Comparison of ENCODE assay signal across 8 mouse cellular contexts in genomic region chr10:80070837-80071515, GRCm38 (mm10). TPM values are rescaled to one million over a fixed set of nuclear protein-coding genes. Genes with fewer than 3 reads are reported as not detected.
DNase-seq lines count a peak whose midpoint lies in the region; ATAC-seq lines count a peak whose summit lies in the region.

No protein-coding gene starts in this region.

- H3K27me3 ChIP-seq in limb, embryonic 13.5 days: no peaks in the 10 kb centered on the region
- H3K27me3 ChIP-seq in midbrain, embryonic 12.5 days: no peaks in the 10 kb centered on the region

- peak overlapping the region; percentile 79 for H3K27ac ChIP-seq in limb, embryonic 13.5 days
- H3K27ac ChIP-seq in midbrain, embryonic 12.5 days (replicated peaks): 0 out of 2 replicates have a peak overlapping the region, but pooled peaks have one; percentile 25

- 51% methylated on average over 9 of the region's 9 CpGs for WGBS in limb, embryonic 13.5 days
- 76% methylated on average over 9 of the region's 9 CpGs for WGBS in midbrain, embryonic 12.5 days

- no peak overlapping the region for H3K4me2 ChIP-seq in limb, embryonic 13.5 days (replicated peaks)
- H3K4me2 ChIP-seq in midbrain, embryonic 12.5 days (replicated peaks): no peak overlapping the region

- peaks cover 16% of the 10 kb centered on the region for H3K36me3 ChIP-seq in limb, embryonic 13.5 days
- H3K36me3 ChIP-seq in midbrain, embryonic 12.5 days: no peaks in the 10 kb centered on the region

- peak overlapping the region; percentile 36 for H3K9ac ChIP-seq in limb, embryonic 13.5 days
- H3K9ac ChIP-seq in midbrain, embryonic 12.5 days (replicated peaks): no peak overlapping the region; the same call in 1 of the 2 replicates

- H3K9me3 ChIP-seq in limb, embryonic 13.5 days: no peaks in the 10 kb centered on the region
- H3K9me3 ChIP-seq in midbrain, embryonic 12.5 days: no peaks in the 10 kb centered on the region

- peak; percentile 96 to 97 for DNase-seq in adrenal gland, postnatal 36 days
- DNase-seq in embryo, embryonic 10.5 days (ENCODE audit: low spot score): peak; percentile 27
- peak; percentile 92 to 93 for DNase-seq in heart, adult 18-20 months
- peak; percentile 89 to 90 for DNase-seq in kidney, adult 8-10 months
- DNase-seq in spleen, postnatal 14 days (ENCODE audit: low spot score in 2 of 2): peak; percentile 38 to 50
- no peak for DNase-seq in thymus, postnatal 36 days

- H3K4me1 ChIP-seq in limb, embryonic 13.5 days: peaks cover 31% of the 10 kb centered on the region
- H3K4me1 ChIP-seq in midbrain, embryonic 12.5 days: peaks cover 7% of the 10 kb centered on the region

- no peak overlapping the region for H3K4me3 ChIP-seq in limb, embryonic 13.5 days
- H3K4me3 ChIP-seq in midbrain, embryonic 12.5 days: no peak overlapping the region

- peak; percentile 66 for ATAC-seq in limb, embryonic 13.5 days (ENCODE audit: low FRiP score, low read depth)
- no peak for ATAC-seq in midbrain, embryonic 12.5 days (ENCODE audit: low FRiP score, low read depth)

RNA-seq across cellular contexts. Expression of gene Gpx4, which starts 24.0 kb away (rescaled TPM):
- 1,000 to 10,000 TPM; 1,198 to 1,301 TPM for total RNA-seq in adrenal gland, postnatal 36 days (2021)
- total RNA-seq in heart, adult 18-20 months (2021): 1,000 to 10,000 TPM in 1 of 2 experiments, 100 to 1,000 TPM in 1; 983 to 1,022 TPM
- 462 and 477 TPM in 2 replicates for polyA plus RNA-seq in limb, embryonic 13.5 days (2015; fragmentation: Nextera tagmentation; extraction: Ambion mirVana)
- 483 and 524 TPM in 2 replicates for polyA plus RNA-seq in midbrain, embryonic 12.5 days (2016; fragmentation: Nextera tagmentation; extraction: Ambion mirVana)

RNA-seq across cellular contexts. Expression of gene Polr2e, which starts 31.4 kb away (rescaled TPM):
- total RNA-seq in adrenal gland, postnatal 36 days (2021): 100 to 1,000 TPM in 1 of 2 experiments, 10 to 100 TPM in 1; 92.8 to 108 TPM
- total RNA-seq in heart, adult 18-20 months (2021): 10 to 100 TPM; 92.9 to 97.6 TPM
- 244 and 254 TPM in 2 replicates for polyA plus RNA-seq in limb, embryonic 13.5 days (2015; fragmentation: Nextera tagmentation; extraction: Ambion mirVana)
- 172 and 173 TPM in 2 replicates for polyA plus RNA-seq in midbrain, embryonic 12.5 days (2016; fragmentation: Nextera tagmentation; extraction: Ambion mirVana)

RNA-seq across cellular contexts. Expression of gene Sbno2, which starts 34.4 kb away (rescaled TPM):
- 10 to 100 TPM; 49.3 to 51.3 TPM for total RNA-seq in adrenal gland, postnatal 36 days (2021)
- 10 to 100 TPM in 1 of 2 experiments, 1 to 10 TPM in 1; 9.0 to 10.1 TPM for total RNA-seq in heart, adult 18-20 months (2021)
- 13.5 and 15.2 TPM in 2 replicates for polyA plus RNA-seq in limb, embryonic 13.5 days (2015; fragmentation: Nextera tagmentation; extraction: Ambion mirVana)
- 14.7 and 15.7 TPM in 2 replicates for polyA plus RNA-seq in midbrain, embryonic 12.5 days (2016; fragmentation: Nextera tagmentation; extraction: Ambion mirVana)

RNA-seq across cellular contexts. Expression of gene Stk11, which starts 44.6 kb away (rescaled TPM):
- total RNA-seq in adrenal gland, postnatal 36 days (2021): 100 to 1,000 TPM; 146 to 149 TPM
- total RNA-seq in heart, adult 18-20 months (2021): 100 to 1,000 TPM; 127 to 149 TPM
- 17.1 and 17.4 TPM in 2 replicates for polyA plus RNA-seq in limb, embryonic 13.5 days (2015; fragmentation: Nextera tagmentation; extraction: Ambion mirVana)
- polyA plus RNA-seq in midbrain, embryonic 12.5 days (2016; fragmentation: Nextera tagmentation; extraction: Ambion mirVana): 16.7 and 20.3 TPM in 2 replicates

RNA-seq across cellular contexts. Expression of gene Arhgap45, which starts 54.5 kb away (rescaled TPM):
- total RNA-seq in adrenal gland, postnatal 36 days (2021): 1 to 10 TPM; 4.5 to 5.4 TPM
- 1 to 10 TPM; 3.1 to 8.7 TPM for total RNA-seq in heart, adult 18-20 months (2021)
- polyA plus RNA-seq in limb, embryonic 13.5 days (2015; fragmentation: Nextera tagmentation; extraction: Ambion mirVana): 7.3 and 7.6 TPM in 2 replicates
- polyA plus RNA-seq in midbrain, embryonic 12.5 days (2016; fragmentation: Nextera tagmentation; extraction: Ambion mirVana): 4.5 and 5.6 TPM in 2 replicates

Comparison
In these comparisons a context has a peak if more than half of its experiments do, and no peak if none do; other contexts are left out.
1. DNase-seq: peak in adrenal gland, postnatal 36 days (2 of 2), embryo, embryonic 10.5 days (single experiment), heart, adult 18-20 months (2 of 2), kidney, adult 8-10 months (2 of 2) and spleen, postnatal 14 days (2 of 2); none in thymus, postnatal 36 days (0 of 2).
2. RNA of gene Sbno2, which starts 34.4 kb away (total RNA-seq): 49.3 to 51.3 TPM in adrenal gland, postnatal 36 days; 9.0 to 10.1 TPM in heart, adult 18-20 months; every median in the first group is over 4 times any median in the second.